Mouse (Mus musculus): ENCODE data around the gene Ptprd. TPM values are rescaled to one million over a fixed set of nuclear protein-coding genes. Genes with fewer than 3 reads are reported as not detected.

Gene Ptprd
- polyA plus RNA-seq, 1 experiment, result 0.15 TPM

GRCm38 (mm10) chr4:76354167-76354566, 1857.6 kb downstream of the Ptprd start:
- Histone ChIP-seq H3K36me3 (ENCODE audit: control insufficient read depth, insufficient read depth, low read length) (no peaks in the 10 kb centered on the region), H3K4me3 (ENCODE audit: extremely low read depth, insufficient read depth, insufficient read length) (no peak overlapping the region), H3K27ac (ENCODE audit: insufficient read depth, low read length) (no peak overlapping the region), H3K4me1 (ENCODE audit: control insufficient read depth, insufficient read depth, insufficient read length) (no peaks in the 10 kb centered on the region), H3K27me3 (ENCODE audit: control insufficient read depth, insufficient read depth, low read length) (no peaks in the 10 kb centered on the region)
- TF ChIP-seq CTCF (IDR thresholded peaks at IDR 0.05; ENCODE audit: extremely low read depth, insufficient read depth, insufficient read length, insufficient replicate concordance) (no peak), POLR2A (IDR thresholded peaks at IDR 0.05; ENCODE audit: low read depth, low read length) (no peak)
- WGBS, result 67% methylated on average over 2 of the region's 2 CpGs
- DNase-seq (ENCODE audit: low read depth in 1 of 2, low spot score in 2 of 2), result no peak

GRCm38 (mm10) chr4:76352468-76352867, 1859.3 kb downstream of the Ptprd start:
- Histone ChIP-seq H3K27ac (ENCODE audit: insufficient read depth, low read length) (no peak overlapping the region), H3K36me3 (ENCODE audit: control insufficient read depth, insufficient read depth, low read length) (no peaks in the 10 kb centered on the region), H3K4me3 (ENCODE audit: extremely low read depth, insufficient read depth, insufficient read length) (no peak overlapping the region), H3K27me3 (ENCODE audit: control insufficient read depth, insufficient read depth, low read length) (no peaks in the 10 kb centered on the region), H3K4me1 (ENCODE audit: control insufficient read depth, insufficient read depth, insufficient read length) (no peaks in the 10 kb centered on the region)
- DNase-seq (ENCODE audit: low read depth in 1 of 2, low spot score in 2 of 2), result no peak
- no peak for TF ChIP-seq POLR2A (IDR thresholded peaks at IDR 0.05; ENCODE audit: low read depth, low read length)
- TF ChIP-seq CTCF (IDR thresholded peaks at IDR 0.05; ENCODE audit: extremely low read depth, insufficient read depth, insufficient read length, insufficient replicate concordance), result no peak
- WGBS, result 76% methylated on average over 1 of the region's 1 CpGs

GRCm38 (mm10) chr4:76351201-76351979, 1860.4 kb downstream of the Ptprd start:
- Histone ChIP-seq H3K27me3 (ENCODE audit: control insufficient read depth, insufficient read depth, low read length) (no peaks in the 10 kb centered on the region), H3K4me1 (ENCODE audit: control insufficient read depth, insufficient read depth, insufficient read length) (no peaks in the 10 kb centered on the region), H3K4me3 (ENCODE audit: extremely low read depth, insufficient read depth, insufficient read length) (no peak overlapping the region), H3K27ac (ENCODE audit: insufficient read depth, low read length) (no peak overlapping the region), H3K36me3 (ENCODE audit: control insufficient read depth, insufficient read depth, low read length) (no peaks in the 10 kb centered on the region)
- no peak for TF ChIP-seq CTCF (IDR thresholded peaks at IDR 0.05; ENCODE audit: extremely low read depth, insufficient read depth, insufficient read length, insufficient replicate concordance)
- no peak for TF ChIP-seq POLR2A (IDR thresholded peaks at IDR 0.05; ENCODE audit: low read depth, low read length)
- no peak for DNase-seq (ENCODE audit: low read depth in 1 of 2, low spot score in 2 of 2)
- 83% methylated on average over 8 of the region's 8 CpGs for WGBS

GRCm38 (mm10) chr4:76350241-76350962, 1861.4 kb downstream of the Ptprd start:
- WGBS, result 86% methylated on average over 3 of the region's 3 CpGs
- H3K4me1 ChIP-seq (ENCODE audit: control insufficient read depth, insufficient read depth, insufficient read length), result no peaks in the 10 kb centered on the region
- no peaks in the 10 kb centered on the region for H3K36me3 ChIP-seq (ENCODE audit: control insufficient read depth, insufficient read depth, low read length)
- no peak overlapping the region for H3K27ac ChIP-seq (ENCODE audit: insufficient read depth, low read length)
- DNase-seq (ENCODE audit: low read depth in 1 of 2, low spot score in 2 of 2), result no peak
- TF ChIP-seq POLR2A (IDR thresholded peaks at IDR 0.05; ENCODE audit: low read depth, low read length) (no peak), CTCF (IDR thresholded peaks at IDR 0.05; ENCODE audit: extremely low read depth, insufficient read depth, insufficient read length, insufficient replicate concordance) (no peak)
- H3K27me3 ChIP-seq (ENCODE audit: control insufficient read depth, insufficient read depth, low read length), result no peaks in the 10 kb centered on the region
- H3K4me3 ChIP-seq (ENCODE audit: extremely low read depth, insufficient read depth, insufficient read length), result no peak overlapping the region

- no peak overlapping the region for H3K4me3 ChIP-seq (ENCODE audit: extremely low read depth, insufficient read depth, insufficient read length)
- TF ChIP-seq CTCF (IDR thresholded peaks at IDR 0.05; ENCODE audit: extremely low read depth, insufficient read depth, insufficient read length, insufficient replicate concordance) (no peak), POLR2A (IDR thresholded peaks at IDR 0.05; ENCODE audit: low read depth, low read length) (no peak)
- 72% methylated on average over 3 of the region's 3 CpGs for WGBS
- no peak overlapping the region for H3K27ac ChIP-seq (ENCODE audit: insufficient read depth, low read length)
- no peaks in the 10 kb centered on the region for H3K27me3 ChIP-seq (ENCODE audit: control insufficient read depth, insufficient read depth, low read length)
- H3K36me3 ChIP-seq (ENCODE audit: control insufficient read depth, insufficient read depth, low read length), result no peaks in the 10 kb centered on the region
- DNase-seq (ENCODE audit: low read depth in 1 of 2, low spot score in 2 of 2), result no peak
- H3K4me1 ChIP-seq (ENCODE audit: control insufficient read depth, insufficient read depth, insufficient read length), result no peaks in the 10 kb centered on the region
These were observed 1867.7 kb downstream of the Ptprd start for GRCm38 (mm10) chr4:76344059-76344458.

- WGBS, result 81% methylated on average over 1 of the region's 1 CpGs
- Histone ChIP-seq H3K27ac (ENCODE audit: insufficient read depth, low read length) (no peak overlapping the region), H3K4me1 (ENCODE audit: control insufficient read depth, insufficient read depth, insufficient read length) (no peaks in the 10 kb centered on the region), H3K36me3 (ENCODE audit: control insufficient read depth, insufficient read depth, low read length) (no peaks in the 10 kb centered on the region), H3K4me3 (ENCODE audit: extremely low read depth, insufficient read depth, insufficient read length) (no peak overlapping the region), H3K27me3 (ENCODE audit: control insufficient read depth, insufficient read depth, low read length) (no peaks in the 10 kb centered on the region)
- no peak for DNase-seq (ENCODE audit: low read depth in 1 of 2, low spot score in 2 of 2)
- no peak for TF ChIP-seq POLR2A (IDR thresholded peaks at IDR 0.05; ENCODE audit: low read depth, low read length)
- no peak for TF ChIP-seq CTCF (IDR thresholded peaks at IDR 0.05; ENCODE audit: extremely low read depth, insufficient read depth, insufficient read length, insufficient replicate concordance)
These were observed 1873.8 kb downstream of the Ptprd start for GRCm38 (mm10) chr4:76337926-76338325.

- H3K27me3 ChIP-seq (ENCODE audit: control insufficient read depth, insufficient read depth, low read length), result no peaks in the 10 kb centered on the region
- no peak overlapping the region for H3K4me3 ChIP-seq (ENCODE audit: extremely low read depth, insufficient read depth, insufficient read length)
- no peaks in the 10 kb centered on the region for H3K36me3 ChIP-seq (ENCODE audit: control insufficient read depth, insufficient read depth, low read length)
- no peak for DNase-seq (ENCODE audit: low read depth in 1 of 2, low spot score in 2 of 2)
- H3K27ac ChIP-seq (ENCODE audit: insufficient read depth, low read length), result no peak overlapping the region
- no peaks in the 10 kb centered on the region for H3K4me1 ChIP-seq (ENCODE audit: control insufficient read depth, insufficient read depth, insufficient read length)
- no peak for TF ChIP-seq CTCF (IDR thresholded peaks at IDR 0.05; ENCODE audit: extremely low read depth, insufficient read depth, insufficient read length, insufficient replicate concordance)
- TF ChIP-seq POLR2A (IDR thresholded peaks at IDR 0.05; ENCODE audit: low read depth, low read length), result no peak
- 38% methylated on average over 11 of the region's 11 CpGs for WGBS
These were observed 1884.4 kb downstream of the Ptprd start for GRCm38 (mm10) chr4:76327346-76327745.
